Comparison of ENCODE assay signal across 8 mouse cellular contexts in the genomic region with DNA sequence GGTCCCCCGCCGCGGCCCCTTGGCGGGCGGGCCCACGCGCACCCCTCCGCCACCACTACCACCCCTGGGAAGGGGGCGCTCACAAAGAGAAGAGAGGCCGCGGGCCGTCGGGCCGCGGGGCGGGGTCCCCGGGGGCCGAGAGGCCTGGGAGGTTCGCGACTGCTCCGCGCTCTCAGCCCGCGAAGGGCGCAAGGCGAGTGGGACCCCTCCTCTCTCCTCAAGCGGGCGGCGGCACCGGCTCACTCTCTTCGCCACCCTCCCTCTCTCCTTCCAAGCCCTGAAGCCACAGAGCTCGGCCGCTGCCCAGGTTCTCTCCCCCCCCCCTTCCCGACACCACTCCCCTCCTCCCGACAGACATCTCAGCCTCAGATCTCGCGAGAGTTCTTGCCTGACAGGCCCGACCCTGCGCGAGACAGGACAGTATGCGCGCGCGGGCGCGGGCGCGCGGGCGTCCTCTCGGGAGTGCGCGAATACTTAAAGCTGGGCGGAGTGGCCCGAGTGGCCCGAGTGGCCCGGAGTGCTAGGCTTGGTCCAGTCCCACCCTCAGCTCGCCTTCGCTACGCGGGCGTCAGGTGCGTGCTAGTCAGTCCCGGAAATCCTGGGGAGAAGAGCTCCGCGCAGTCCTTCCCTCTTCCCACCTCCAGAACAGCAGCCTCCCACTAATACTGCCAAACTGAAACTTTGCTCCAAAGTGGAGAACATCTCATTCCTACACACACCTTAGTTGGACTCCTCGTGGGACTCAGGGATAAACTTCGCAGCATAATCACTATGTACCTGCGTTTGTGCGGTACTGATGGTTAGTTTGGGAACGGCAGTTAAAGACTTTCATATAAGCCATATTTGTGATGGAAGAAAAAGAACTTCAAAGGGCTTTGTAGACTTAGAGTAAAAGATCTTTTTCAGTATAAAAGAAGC. TPM values are rescaled to one million over a fixed set of nuclear protein-coding genes. Genes with fewer than 3 reads are reported as not detected.
A peak's percentile ranks its signal among the peaks of the same experiment; 100 is the strongest.
DNase-seq lines count a peak whose midpoint lies in the region; ATAC-seq lines count a peak whose summit lies in the region.

TSS of gene Taok1 (minus strand) at position 278 of the 918 bp plus-strand sequence.

- no peaks in the 10 kb centered on the region for H3K27me3 ChIP-seq in hindbrain, embryonic 12.5 days

- peak within 1 kb of the TSS; percentile 75 for H3K4me2 ChIP-seq in hindbrain, embryonic 12.5 days (replicated peaks)

- peak; percentile 92 for ATAC-seq in hindbrain, embryonic 12.5 days (ENCODE audit: low FRiP score)

- H3K4me1 ChIP-seq in hindbrain, embryonic 12.5 days, result peaks cover 23% of the 10 kb centered on the region

- peak within 1 kb of the TSS; percentile 100 for H3K9ac ChIP-seq in hindbrain, embryonic 12.5 days

- peak within 1 kb of the TSS; percentile 98 for H3K27ac ChIP-seq in hindbrain, embryonic 12.5 days

- 1% methylated on average over 49 of the region's 71 CpGs for WGBS in hindbrain, embryonic 12.5 days

- no peaks in the 10 kb centered on the region for H3K36me3 ChIP-seq in hindbrain, embryonic 12.5 days

- peak; percentile 99 for DNase-seq in NIH3T3 (ENCODE audit: low read depth)
- DNase-seq in cerebellum, postnatal 10 days, result peak; percentile 98
- peak; percentile 87 to 93 for DNase-seq in frontal cortex, postnatal 10 days (ENCODE audit: low spot score in 2 of 2)
- peak; percentile 90 to 96 for DNase-seq in layer of hippocampus, postnatal 14 days (ENCODE audit: low spot score in 2 of 2)
- peak; percentile 98 for DNase-seq in lung, postnatal 14 days
- DNase-seq in retina, adult 2 months (ENCODE audit: low read depth, low spot score), result peak; percentile 96
- peak; percentile 93 to 94 for DNase-seq in thymus, postnatal 36 days

- H3K9me3 ChIP-seq in hindbrain, embryonic 12.5 days (replicated peaks), result no peaks in the 10 kb centered on the region

- peak within 1 kb of the TSS; percentile 99 for H3K4me3 ChIP-seq in hindbrain, embryonic 12.5 days

RNA-seq across cellular contexts. Expression of gene Taok1, which starts in this region (rescaled TPM):
- polyA plus RNA-seq in hindbrain, embryonic 12.5 days (2016; fragmentation: Nextera tagmentation; extraction: Ambion mirVana), result 22.3 and 23.1 TPM in 2 replicates
- total RNA-seq in layer of hippocampus, postnatal 14 days (2021), result 100 to 1,000 TPM; 115 to 127 TPM

Comparison
In these comparisons a context has a peak if more than half of its experiments do, and no peak if none do; other contexts are left out.
1. Peak in every context shown above with its lines: DNase-seq, ATAC-seq, H3K4me3 ChIP-seq and H3K27ac ChIP-seq.